Mouse (Mus musculus): ENCODE results near the gene Mllt10.

Gene Mllt10

GRCm38 (mm10) chr2:18195285-18195684 lies 140.2 kb downstream of the Mllt10 start:
- no peak for DNase-seq (ENCODE audit: low spot score in 2 of 2)

GRCm38 (mm10) chr2:18195691-18196396 lies 140.8 kb downstream of the Mllt10 start:
- DNase-seq (ENCODE audit: low spot score in 2 of 2): no peak

- DNase-seq (ENCODE audit: low spot score in 2 of 2): no peak
Measured at GRCm38 (mm10) chr2:18201820-18202462, 146.9 kb downstream of the Mllt10 start.

GRCm38 (mm10) chr2:18202923-18203322 lies 147.9 kb downstream of the Mllt10 start:
- DNase-seq (ENCODE audit: low spot score in 2 of 2): no peak

GRCm38 (mm10) chr2:18205118-18205517 lies 150.1 kb downstream of the Mllt10 start:
- peak in 1 of 2 experiments; percentile 38 for DNase-seq (ENCODE audit: low spot score in 2 of 2)

GRCm38 (mm10) chr2:18206811-18207210 lies 151.8 kb downstream of the Mllt10 start:
- peak; percentile 48 to 67 for DNase-seq (ENCODE audit: low spot score in 2 of 2)

GRCm38 (mm10) chr2:18208578-18208977 lies 153.5 kb downstream of the Mllt10 start:
- DNase-seq (ENCODE audit: low spot score in 2 of 2): peak; percentile 68

GRCm38 (mm10) chr2:18209211-18209823 lies 154.3 kb downstream of the Mllt10 start:
- DNase-seq (ENCODE audit: low spot score in 2 of 2): no peak

- no peak for DNase-seq (ENCODE audit: low spot score in 2 of 2)
Measured at GRCm38 (mm10) chr2:18209948-18210347, 154.9 kb downstream of the Mllt10 start.

- DNase-seq (ENCODE audit: low spot score in 2 of 2): no peak
Measured at GRCm38 (mm10) chr2:18214031-18214430, 159.0 kb downstream of the Mllt10 start.

GRCm38 (mm10) chr2:18217867-18218266 lies 162.8 kb downstream of the Mllt10 start:
- peak in 1 of 2 experiments; percentile 36 for DNase-seq (ENCODE audit: low spot score in 2 of 2)

- no peak for DNase-seq (ENCODE audit: low spot score in 2 of 2)
Measured at GRCm38 (mm10) chr2:18218500-18218899, 163.5 kb downstream of the Mllt10 start.

GRCm38 (mm10) chr2:18219136-18219535 lies 164.1 kb downstream of the Mllt10 start:
- no peak for DNase-seq (ENCODE audit: low spot score in 2 of 2)

GRCm38 (mm10) chr2:18219569-18219968 lies 164.5 kb downstream of the Mllt10 start:
- DNase-seq (ENCODE audit: low spot score in 2 of 2): no peak

GRCm38 (mm10) chr2:18228486-18229062 lies 173.5 kb downstream of the Mllt10 start:
- no peak for DNase-seq (ENCODE audit: low spot score in 2 of 2)

- no peak for DNase-seq (ENCODE audit: low spot score in 2 of 2)
Measured at GRCm38 (mm10) chr2:18229279-18229678, 174.2 kb downstream of the Mllt10 start.

- DNase-seq (ENCODE audit: low spot score in 2 of 2): no peak
Measured at GRCm38 (mm10) chr2:18231143-18231542, 176.1 kb downstream of the Mllt10 start.

GRCm38 (mm10) chr2:18232883-18233567 lies 178.0 kb downstream of the Mllt10 start:
- DNase-seq (ENCODE audit: low spot score in 2 of 2): no peak

- DNase-seq (ENCODE audit: low spot score in 2 of 2): no peak
Measured at GRCm38 (mm10) chr2:18235524-18235923, 180.5 kb downstream of the Mllt10 start.

GRCm38 (mm10) chr2:18249224-18249623 lies 194.2 kb downstream of the Mllt10 start:
- DNase-seq (ENCODE audit: low spot score in 2 of 2): no peak

All from right cerebral cortex, adult 2 months (tissue).